Comparison of ENCODE assay signal across 9 mouse cellular contexts in genomic region chr6:103927094-103927493, GRCm38 (mm10).
"Had no signal": no experiment of that assay in that cellular context is flagged by ENCODE, and none has a peak within 500 bp of the region (broad histone marks: within the 10 kb centered on the region; RNA-seq: fewer than 3 reads in every experiment).

No protein-coding gene starts in this region.

- DNase-seq: kidney, adult 18-20 months; kidney, postnatal 10 days; kidney, postnatal 4 days; lung, adult 2 months; lung, postnatal 36 days; midbrain, embryonic 14.5 days; spleen, adult 18-20 months; thymus, adult 2 months; thymus, postnatal 4 days had no signal
